Mouse (Mus musculus): ENCODE measurements around the gene Mrpl21. TPM values are rescaled to one million over a fixed set of nuclear protein-coding genes. Genes with fewer than 3 reads are reported as not detected.

The Mrpl21 gene
- polyA plus RNA-seq, 1 experiment from 2014 or later, result 124 TPM

DNA sequence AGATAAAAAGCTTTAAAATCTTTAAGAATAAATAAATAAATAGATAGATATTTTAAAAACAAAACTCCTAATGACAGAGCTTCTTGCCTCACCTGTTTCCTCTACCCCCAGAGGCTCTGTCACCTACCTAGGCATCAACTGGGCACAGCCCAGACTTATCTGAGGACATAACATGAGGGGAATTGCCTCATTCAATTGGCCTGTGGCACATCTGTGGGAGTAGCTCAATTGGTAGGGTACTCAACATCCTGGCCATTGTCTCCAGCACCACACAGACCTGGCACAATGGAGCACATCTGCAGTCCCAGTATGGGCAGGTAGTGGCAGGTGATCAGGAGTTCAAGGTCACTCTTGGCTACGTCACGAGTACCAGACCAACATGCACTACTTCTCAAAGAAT, 36.6 kb downstream of the Mrpl21 start:
- H3K9me3 ChIP-seq (replicated peaks; ENCODE audit: low read length), result no peaks in the 10 kb centered on the region
- H3K4me2 ChIP-seq (ENCODE audit: low read length), result no peak overlapping the region
- 0 out of 2 replicates have a peak, but pooled peaks cover 4% of the 10 kb centered on the region for H3K4me1 ChIP-seq (replicated peaks; ENCODE audit: insufficient read depth, low read length)
- H3K36me3 ChIP-seq (ENCODE audit: insufficient read depth, low read length), result no peaks in the 10 kb centered on the region
- H3K27ac ChIP-seq, result no peak overlapping the region
- H3K9ac ChIP-seq (ENCODE audit: low read depth, low read length), result no peak overlapping the region
- WGBS, result 89% methylated on average over 2 of the region's 2 CpGs
- H3K4me3 ChIP-seq (replicated peaks; ENCODE audit: low read depth, low read length), result no peak overlapping the region
- ATAC-seq (replicated peaks; ENCODE audit: low FRiP score, low read depth), result no peak
- no peak for TF ChIP-seq CTCF (IDR thresholded peaks at IDR 0.05; ENCODE audit: low read depth)
- DNase-seq (ENCODE audit: low spot score), result no peak
- H3K27me3 ChIP-seq (ENCODE audit: insufficient read depth, low read length), result no peaks in the 10 kb centered on the region

DNA sequence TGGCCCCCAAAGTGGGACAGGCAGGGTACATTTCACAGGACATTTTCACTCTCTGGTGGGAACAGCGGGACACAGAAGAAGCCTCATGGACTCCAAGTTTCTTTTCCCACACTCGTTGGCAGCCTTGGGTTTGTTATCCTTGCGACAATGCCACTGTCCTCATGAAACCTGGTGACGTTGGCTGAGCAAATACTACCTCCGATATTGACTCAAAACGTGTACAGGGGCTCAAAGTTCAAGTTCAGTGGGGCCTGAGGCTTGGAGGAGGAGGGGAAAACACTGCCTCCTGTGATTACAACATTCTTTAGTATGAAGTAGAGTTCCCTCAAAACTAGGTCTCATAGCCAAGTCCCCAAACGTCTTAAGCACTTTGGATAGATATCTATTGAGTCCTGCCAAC, 37.4 kb downstream of the Mrpl21 start:
- Histone ChIP-seq H3K9me3 (replicated peaks; ENCODE audit: low read length) (no peaks in the 10 kb centered on the region), H3K27me3 (ENCODE audit: insufficient read depth, low read length) (no peaks in the 10 kb centered on the region), H3K4me1 (replicated peaks; ENCODE audit: insufficient read depth, low read length) (0 out of 2 replicates have a peak, but pooled peaks cover 4% of the 10 kb centered on the region), H3K9ac (ENCODE audit: low read depth, low read length) (no peak overlapping the region), H3K4me3 (replicated peaks; ENCODE audit: low read depth, low read length) (no peak overlapping the region), H3K36me3 (ENCODE audit: insufficient read depth, low read length) (no peaks in the 10 kb centered on the region), H3K4me2 (ENCODE audit: low read length) (no peak overlapping the region), H3K27ac (no peak overlapping the region)
- DNase-seq (ENCODE audit: low spot score), result no peak
- WGBS, result 77% methylated on average over 7 of the region's 7 CpGs
- TF ChIP-seq CTCF (IDR thresholded peaks at IDR 0.05; ENCODE audit: low read depth), result no peak
- no peak for ATAC-seq (replicated peaks; ENCODE audit: low FRiP score, low read depth)

DNA sequence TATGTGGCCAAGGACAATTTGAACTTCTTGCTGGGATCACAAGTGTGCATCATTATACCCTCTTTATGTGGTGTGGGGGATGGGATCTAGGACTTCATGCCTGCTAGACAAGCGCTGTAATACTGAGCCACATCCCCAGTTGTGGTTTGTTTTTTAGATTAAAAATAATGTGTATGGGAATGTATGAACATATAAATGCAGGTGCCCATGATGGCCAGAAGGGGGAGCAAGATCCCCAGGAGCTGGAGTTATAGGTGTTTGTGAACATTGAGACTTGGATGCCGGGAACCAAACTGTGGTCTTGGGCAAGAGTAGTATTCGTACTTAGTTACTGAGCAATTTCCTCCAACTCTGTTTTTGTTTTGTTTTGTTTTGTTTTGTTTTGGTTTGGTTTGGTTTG, 38.1 kb downstream of the Mrpl21 start:
- Histone ChIP-seq H3K4me1 (replicated peaks; ENCODE audit: insufficient read depth, low read length) (0 out of 2 replicates have a peak, but pooled peaks cover 5% of the 10 kb centered on the region), H3K9me3 (replicated peaks; ENCODE audit: low read length) (no peaks in the 10 kb centered on the region), H3K9ac (ENCODE audit: low read depth, low read length) (no peak overlapping the region), H3K36me3 (ENCODE audit: insufficient read depth, low read length) (no peaks in the 10 kb centered on the region), H3K4me2 (ENCODE audit: low read length) (no peak overlapping the region), H3K27me3 (ENCODE audit: insufficient read depth, low read length) (no peaks in the 10 kb centered on the region), H3K27ac (0 out of 2 replicates have a peak overlapping the region, but pooled peaks have one; percentile 25), H3K4me3 (replicated peaks; ENCODE audit: low read depth, low read length) (no peak overlapping the region)
- DNase-seq (ENCODE audit: low spot score) (no peak), ATAC-seq (replicated peaks; ENCODE audit: low FRiP score, low read depth) (no peak)
- 80% methylated on average over 3 of the region's 3 CpGs for WGBS
- peak; percentile 68 for TF ChIP-seq CTCF (IDR thresholded peaks at IDR 0.05; ENCODE audit: low read depth)

DNA sequence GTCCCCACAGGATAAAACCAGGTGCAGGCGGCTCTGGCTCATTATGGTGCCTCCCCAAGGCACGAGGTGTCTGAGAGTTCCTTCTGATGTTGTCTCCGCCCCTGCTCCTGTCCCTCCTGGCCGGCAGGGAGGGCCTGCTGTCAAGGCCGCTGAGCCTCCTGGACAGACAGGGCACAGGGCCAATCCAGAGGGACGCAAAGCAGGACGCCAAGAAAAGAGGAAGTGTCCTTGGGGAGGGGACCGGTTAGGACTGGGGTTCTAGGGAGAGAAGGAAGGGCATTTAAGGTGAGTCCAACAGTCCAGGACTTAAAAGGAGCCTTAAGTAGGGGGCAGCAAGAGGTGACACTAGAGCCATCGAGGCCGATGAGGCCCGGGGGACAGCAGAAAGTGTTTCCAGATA, 38.9 kb downstream of the Mrpl21 start:
- H3K36me3 ChIP-seq (ENCODE audit: insufficient read depth, low read length), result no peaks in the 10 kb centered on the region
- H3K4me3 ChIP-seq (replicated peaks; ENCODE audit: low read depth, low read length), result peak overlapping the region; percentile 73
- H3K4me2 ChIP-seq (ENCODE audit: low read length), result peak overlapping the region; percentile 97
- peaks cover 12% of the 10 kb centered on the region; the same call in 1 of the 2 replicates for H3K4me1 ChIP-seq (replicated peaks; ENCODE audit: insufficient read depth, low read length)
- DNase-seq (ENCODE audit: low spot score), result peak; percentile 81
- no peaks in the 10 kb centered on the region for H3K27me3 ChIP-seq (ENCODE audit: insufficient read depth, low read length)
- H3K27ac ChIP-seq, result peak overlapping the region; percentile 57; the same call in 1 of the 2 replicates
- H3K9me3 ChIP-seq (replicated peaks; ENCODE audit: low read length), result no peaks in the 10 kb centered on the region
- peak overlapping the region; percentile 9 for H3K9ac ChIP-seq (ENCODE audit: low read depth, low read length)
- TF ChIP-seq CTCF (IDR thresholded peaks at IDR 0.05; ENCODE audit: low read depth), result no peak; the same call in 1 of the 2 replicates
- peak; percentile 11 for ATAC-seq (replicated peaks; ENCODE audit: low FRiP score, low read depth)
- WGBS, result 7% methylated on average over 11 of the region's 11 CpGs

DNA sequence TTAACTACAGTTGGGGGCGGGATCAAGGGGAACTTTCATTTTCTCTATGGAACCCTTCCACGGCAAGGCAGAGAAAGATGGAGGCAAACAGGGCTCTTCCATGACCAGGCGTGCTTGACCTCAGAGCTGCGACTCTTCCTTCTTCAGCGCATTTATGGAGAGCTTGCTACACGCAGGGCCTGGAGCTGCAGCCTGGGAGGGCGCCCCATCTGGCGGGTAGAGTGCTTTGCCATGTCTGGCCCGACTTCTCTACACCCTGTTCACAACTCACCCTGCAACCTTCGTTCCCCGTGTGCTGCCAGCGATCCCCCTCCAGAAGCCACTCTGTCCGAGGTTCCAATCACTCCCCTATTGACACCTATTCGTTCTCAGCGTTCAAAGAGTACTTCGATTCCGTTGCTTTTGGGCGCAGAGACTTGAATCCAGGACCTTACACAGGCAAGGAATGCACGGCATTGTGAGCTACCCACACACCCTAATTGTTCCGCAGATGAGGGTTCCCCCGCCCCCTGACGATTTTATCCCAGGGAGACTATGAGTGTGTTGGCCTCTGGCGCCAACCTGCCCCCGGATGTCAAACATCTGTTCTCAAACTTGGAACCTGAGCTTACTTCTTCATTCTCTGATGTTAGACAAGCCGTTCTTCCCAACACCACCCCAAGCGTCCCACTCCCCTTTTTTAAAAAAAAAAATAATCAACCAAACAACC, 39.7 kb downstream of the Mrpl21 start, which contains the start of gene Cpt1a:
TSS of gene Cpt1a (plus strand) at position 74 of the 709 bp plus-strand sequence.
- Histone ChIP-seq H3K27ac (peak within 1 kb of the TSS; percentile 88), H3K9me3 (replicated peaks; ENCODE audit: low read length) (no peaks in the 10 kb centered on the region), H3K36me3 (ENCODE audit: insufficient read depth, low read length) (no peaks in the 10 kb centered on the region), H3K9ac (ENCODE audit: low read depth, low read length) (peak within 1 kb of the TSS; percentile 81), H3K4me3 (replicated peaks; ENCODE audit: low read depth, low read length) (peak within 1 kb of the TSS; percentile 73), H3K4me1 (replicated peaks; ENCODE audit: insufficient read depth, low read length) (peaks cover 12% of the 10 kb centered on the region; the same call in 1 of the 2 replicates), H3K4me2 (ENCODE audit: low read length) (peak within 1 kb of the TSS; percentile 97), H3K27me3 (ENCODE audit: insufficient read depth, low read length) (no peaks in the 10 kb centered on the region)
- DNase-seq (ENCODE audit: low spot score) (peak; percentile 61), ATAC-seq (replicated peaks; ENCODE audit: low FRiP score, low read depth) (no peak; the same call in 1 of the 2 replicates)
- TF ChIP-seq CTCF (IDR thresholded peaks at IDR 0.05; ENCODE audit: low read depth), result peak; percentile 64
- 4% methylated on average over 26 of the region's 26 CpGs for WGBS

DNA sequence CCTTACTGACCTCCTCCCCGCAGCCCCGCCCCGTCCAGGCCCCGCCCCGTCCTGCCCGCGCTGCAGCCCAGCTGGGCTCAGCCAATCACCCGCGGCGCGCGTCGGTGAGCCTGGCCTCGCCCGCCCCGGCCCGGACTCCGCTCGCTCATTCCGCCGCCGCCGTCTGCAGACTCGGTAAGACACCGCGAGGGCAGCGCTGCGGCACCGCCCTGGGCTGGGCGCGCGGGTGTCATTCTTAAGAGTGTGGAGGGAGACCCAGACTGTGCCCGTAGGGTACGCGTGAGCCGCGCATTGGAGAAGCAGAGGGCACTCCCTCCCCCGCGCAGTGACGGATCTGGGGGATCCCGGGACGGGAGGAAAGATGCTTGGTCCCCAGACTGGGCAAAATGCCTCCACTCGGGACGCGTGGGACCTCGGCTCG, 40.5 kb downstream of the Mrpl21 start:
- DNase-seq (ENCODE audit: low spot score) (peak; percentile 86), ATAC-seq (replicated peaks; ENCODE audit: low FRiP score, low read depth) (peak; percentile 84)
- no peak for TF ChIP-seq CTCF (IDR thresholded peaks at IDR 0.05; ENCODE audit: low read depth)
- H3K4me3 ChIP-seq (replicated peaks; ENCODE audit: low read depth, low read length), result peak overlapping the region; percentile 73
- peak overlapping the region; percentile 88 for H3K27ac ChIP-seq
- H3K9ac ChIP-seq (ENCODE audit: low read depth, low read length), result peak overlapping the region; percentile 81
- no peaks in the 10 kb centered on the region for H3K36me3 ChIP-seq (ENCODE audit: insufficient read depth, low read length)
- H3K4me1 ChIP-seq (replicated peaks; ENCODE audit: insufficient read depth, low read length), result peaks cover 12% of the 10 kb centered on the region; the same call in 1 of the 2 replicates
- H3K4me2 ChIP-seq (ENCODE audit: low read length), result peak overlapping the region; percentile 97
- no peaks in the 10 kb centered on the region for H3K27me3 ChIP-seq (ENCODE audit: insufficient read depth, low read length)
- WGBS, result under 1% methylated on average over 45 of the region's 47 CpGs
- no peaks in the 10 kb centered on the region for H3K9me3 ChIP-seq (replicated peaks; ENCODE audit: low read length)

Data from kidney, postnatal 0 days (tissue).